Mouse (Mus musculus) lung, embryonic 14.5 days (tissue): ENCODE data around the gene Sipa1l3. TPM values are rescaled to one million over a fixed set of nuclear protein-coding genes. Genes with fewer than 3 reads are reported as not detected.
A peak's percentile ranks its signal among the peaks of the same experiment; 100 is the strongest.

Experiments used
- ATAC-seq: fragments of 200-750 bp; cut with Nextera tagmentation; 2 replicates; pipeline ENCODE4 v1.8.0; 2017; ENCODE audit warnings: mild to moderate bottlenecking, moderate TSS enrichment, moderate library complexity; ENCODE audit not compliant: insufficient read depth
- DNase-seq: peaks from one replicate; pipeline ENCODE4 v3.0.0-alpha.2; 2015
- H3K27ac ChIP-seq: fragments of 300-500 bp; sonication (generic); 2 replicates; pipeline ENCODE4 v1.5.1; 2014; ENCODE audit warnings: low read depth, mild to moderate bottlenecking, moderate library complexity
- H3K27me3 ChIP-seq: fragments of 300-500 bp; sonication (generic); 2 replicates; pipeline ENCODE4 v1.6.1; 2014; ENCODE audit warnings: low read length, control low read depth; ENCODE audit not compliant: insufficient read depth
- H3K36me3 ChIP-seq: fragments of 300-500 bp; sonication (generic); 2 replicates; pipeline ENCODE4 v1.6.1; 2014; ENCODE audit warnings: control low read depth; ENCODE audit not compliant: insufficient read depth
- H3K4me1 ChIP-seq: fragments of 300-500 bp; sonication (generic); 2 replicates; pipeline ENCODE4 v1.6.1; 2014; ENCODE audit warnings: antibody characterized with exemption, control low read depth; ENCODE audit not compliant: insufficient read depth
- H3K4me2 ChIP-seq: fragments of 300-500 bp; sonication (generic); 2 replicates; pipeline ENCODE4 v1.6.1; 2014; ENCODE audit warnings: mild to moderate bottlenecking
- H3K4me3 ChIP-seq: fragments of 300-500 bp; sonication (generic); 2 replicates; pipeline ENCODE4 v1.5.1; 2014; ENCODE audit warnings: low read depth, low read length
- H3K9ac ChIP-seq: fragments of 300-500 bp; sonication (generic); 2 replicates; pipeline ENCODE4 v1.6.1; 2014
- H3K9me3 ChIP-seq: fragments of 300-500 bp; sonication (generic); 2 replicates; pipeline ENCODE4 v1.6.1; 2016; ENCODE audit warnings: low read depth, low read length, control low read depth
- CTCF ChIP-seq: IDR thresholded peaks from 2 replicates; pipeline ENCODE4 v1.5.1; 2016; ENCODE audit warnings: antibody characterized with exemption, low read depth
- WGBS: fragments of 180-500 bp; shearing (Covaris S2); extraction: QIAGEN DNeasy Blood & Tissue Kit; methylation state at CpG from one replicate; pipeline ENCODE4 v1.1.7; 2014; 5-methylcytosine and 5-hydroxymethylcytosine counted together
- polyA plus RNA-seq: library from polyadenylated mRNA; unstranded; fragments of >200 nt; fragmentation: Nextera tagmentation; extraction: Ambion mirVana; gene quantifications from 2 replicates; pipeline ENCODE4 v1.2.1, GENCODE M21; 2014

Gene Sipa1l3
- polyA plus RNA-seq, 1 experiment from 2014 or later = 20.2 TPM

- peak within 1 kb of the TSS; percentile 64 for H3K9ac ChIP-seq
- H3K9me3 ChIP-seq = no peaks in the 10 kb centered on the region
- TF ChIP-seq CTCF = peak; percentile 38; the same call in 1 of the 2 replicates
- H3K4me1 ChIP-seq = no peaks in the 10 kb centered on the region
- H3K27ac ChIP-seq = peak within 1 kb of the TSS; percentile 88
- WGBS = under 1% methylated on average over 79 of the region's 80 CpGs
- ATAC-seq = peak; percentile 80
- peak within 1 kb of the TSS; percentile 58 for H3K4me3 ChIP-seq
- peaks cover 29% of the 10 kb centered on the region for H3K27me3 ChIP-seq
- peak; percentile 78 for DNase-seq
- H3K36me3 ChIP-seq = no peaks in the 10 kb centered on the region
- peak within 1 kb of the TSS; percentile 92 for H3K4me2 ChIP-seq
Observed at GRCm38 (mm10) chr7:29281201-29282073, 237.0 kb downstream of the Sipa1l3 start, which contains the start of gene Spint2. Spint2 (minus strand) TSS chr7:29281912.

- peaks cover 29% of the 10 kb centered on the region for H3K27me3 ChIP-seq
- H3K9ac ChIP-seq = peak overlapping the region; percentile 64
- DNase-seq (no peak), ATAC-seq (no peak)
- H3K4me1 ChIP-seq = no peaks in the 10 kb centered on the region
- H3K27ac ChIP-seq = no peak overlapping the region
- TF ChIP-seq CTCF = no peak
- no peaks in the 10 kb centered on the region for H3K36me3 ChIP-seq
- H3K4me3 ChIP-seq = peak overlapping the region; percentile 58
- 12% methylated on average over 13 of the region's 13 CpGs for WGBS
- H3K9me3 ChIP-seq = no peaks in the 10 kb centered on the region
- H3K4me2 ChIP-seq = peak overlapping the region; percentile 92
Observed at GRCm38 (mm10) chr7:29280801-29281200, 237.6 kb downstream of the Sipa1l3 start.

- peaks cover 29% of the 10 kb centered on the region for H3K27me3 ChIP-seq
- H3K9me3 ChIP-seq = no peaks in the 10 kb centered on the region
- no peaks in the 10 kb centered on the region for H3K36me3 ChIP-seq
- no peaks in the 10 kb centered on the region for H3K4me1 ChIP-seq
- H3K9ac ChIP-seq = peak overlapping the region; percentile 16; the same call in 1 of the 2 replicates
- peak overlapping the region; percentile 92 for H3K4me2 ChIP-seq
- peak overlapping the region; percentile 58 for H3K4me3 ChIP-seq
- DNase-seq (no peak), ATAC-seq (no peak)
- 0 out of 2 replicates have a peak overlapping the region, but pooled peaks have one; percentile 6 for H3K27ac ChIP-seq
- WGBS = 52% methylated on average over 8 of the region's 8 CpGs
- no peak for TF ChIP-seq CTCF
Observed at GRCm38 (mm10) chr7:29279924-29280323, 238.5 kb downstream of the Sipa1l3 start.

- Histone ChIP-seq H3K27ac (no peak overlapping the region), H3K4me1 (no peaks in the 10 kb centered on the region), H3K4me3 (no peak overlapping the region), H3K36me3 (no peaks in the 10 kb centered on the region), H3K9ac (no peak overlapping the region), H3K9me3 (no peaks in the 10 kb centered on the region), H3K27me3 (peaks cover 29% of the 10 kb centered on the region), H3K4me2 (peak overlapping the region; percentile 92; the same call in 1 of the 2 replicates)
- DNase-seq (no peak), ATAC-seq (no peak)
- TF ChIP-seq CTCF = no peak
Observed at GRCm38 (mm10) chr7:29279261-29279660, 239.2 kb downstream of the Sipa1l3 start.

- ATAC-seq (no peak), DNase-seq (no peak)
- WGBS = 73% methylated on average over 4 of the region's 4 CpGs
- Histone ChIP-seq H3K4me3 (no peak overlapping the region), H3K9ac (no peak overlapping the region), H3K9me3 (no peaks in the 10 kb centered on the region), H3K27me3 (peaks cover 26% of the 10 kb centered on the region), H3K4me2 (no peak overlapping the region), H3K4me1 (no peaks in the 10 kb centered on the region), H3K36me3 (no peaks in the 10 kb centered on the region), H3K27ac (no peak overlapping the region)
- no peak for TF ChIP-seq CTCF
Observed at GRCm38 (mm10) chr7:29277510-29277909, 240.9 kb downstream of the Sipa1l3 start.

GRCm38 (mm10) chr7:29276715-29277114 lies 241.7 kb downstream of the Sipa1l3 start:
- ATAC-seq (no peak), DNase-seq (peak; percentile 22)
- no peaks in the 10 kb centered on the region for H3K9me3 ChIP-seq
- H3K27ac ChIP-seq = no peak overlapping the region
- no peaks in the 10 kb centered on the region for H3K36me3 ChIP-seq
- TF ChIP-seq CTCF = no peak
- no peak overlapping the region for H3K4me3 ChIP-seq
- 65% methylated on average over 5 of the region's 5 CpGs for WGBS
- no peak overlapping the region for H3K9ac ChIP-seq
- H3K27me3 ChIP-seq = peaks cover 19% of the 10 kb centered on the region
- no peak overlapping the region for H3K4me2 ChIP-seq
- peaks cover 4% of the 10 kb centered on the region; the same call in 1 of the 2 replicates for H3K4me1 ChIP-seq
